Mouse (Mus musculus) hindbrain, embryonic 15.5 days (tissue): ENCODE measurements at regions not wholly inside any gene's neighbourhood (a gene's known extent, or its start where the extent isn't known, plus 50 kb on each side); places are given as distances from the start of the nearest gene placed in this dataset.

ENCODE experiments used
- ATAC-seq: fragments of 200-750 bp; cut with Nextera tagmentation; 2 replicates; pipeline ENCODE4 v1.8.0; 2017; ENCODE audit warnings: low read depth, moderate number of reproducible peaks, moderate TSS enrichment; ENCODE audit not compliant: low FRiP score
- H3K27ac ChIP-seq: fragments of 300-500 bp; sonication (generic); replicated peaks from 2 replicates; pipeline ENCODE4 v1.5.1; 2015; ENCODE audit warnings: mild to moderate bottlenecking, inconsistent platforms
- H3K27me3 ChIP-seq: fragments of 300-500 bp; sonication (generic); 2 replicates; pipeline ENCODE4 v1.6.1; 2015; ENCODE audit warnings: control low read depth, inconsistent platforms
- H3K36me3 ChIP-seq: fragments of 300-500 bp; sonication (generic); 2 replicates; pipeline ENCODE4 v1.6.1; 2015; ENCODE audit warnings: control low read depth, inconsistent platforms
- H3K4me1 ChIP-seq: fragments of 300-500 bp; sonication (generic); replicated peaks from 2 replicates; pipeline ENCODE4 v1.6.1; 2015; ENCODE audit warnings: control low read depth, inconsistent platforms
- H3K4me2 ChIP-seq: fragments of 300-500 bp; sonication (generic); 2 replicates; pipeline ENCODE4 v1.6.1; 2015; ENCODE audit warnings: moderate library complexity, mild to moderate bottlenecking, inconsistent platforms
- H3K4me3 ChIP-seq: fragments of 300-500 bp; sonication (generic); 2 replicates; pipeline ENCODE4 v1.5.1; 2015; ENCODE audit warnings: mild to moderate bottlenecking, inconsistent platforms
- H3K9ac ChIP-seq: fragments of 300-500 bp; sonication (generic); 2 replicates; pipeline ENCODE4 v1.6.1; 2015; ENCODE audit warnings: inconsistent platforms
- H3K9me3 ChIP-seq: fragments of 300-500 bp; sonication (generic); 2 replicates; pipeline ENCODE4 v1.6.1; 2016; ENCODE audit warnings: control low read depth, inconsistent platforms
- WGBS: fragments of 180-500 bp; shearing (Covaris S2); methylation state at CpG from one replicate; pipeline ENCODE4 v1.1.7; 2015; 5-methylcytosine and 5-hydroxymethylcytosine counted together

DNA sequence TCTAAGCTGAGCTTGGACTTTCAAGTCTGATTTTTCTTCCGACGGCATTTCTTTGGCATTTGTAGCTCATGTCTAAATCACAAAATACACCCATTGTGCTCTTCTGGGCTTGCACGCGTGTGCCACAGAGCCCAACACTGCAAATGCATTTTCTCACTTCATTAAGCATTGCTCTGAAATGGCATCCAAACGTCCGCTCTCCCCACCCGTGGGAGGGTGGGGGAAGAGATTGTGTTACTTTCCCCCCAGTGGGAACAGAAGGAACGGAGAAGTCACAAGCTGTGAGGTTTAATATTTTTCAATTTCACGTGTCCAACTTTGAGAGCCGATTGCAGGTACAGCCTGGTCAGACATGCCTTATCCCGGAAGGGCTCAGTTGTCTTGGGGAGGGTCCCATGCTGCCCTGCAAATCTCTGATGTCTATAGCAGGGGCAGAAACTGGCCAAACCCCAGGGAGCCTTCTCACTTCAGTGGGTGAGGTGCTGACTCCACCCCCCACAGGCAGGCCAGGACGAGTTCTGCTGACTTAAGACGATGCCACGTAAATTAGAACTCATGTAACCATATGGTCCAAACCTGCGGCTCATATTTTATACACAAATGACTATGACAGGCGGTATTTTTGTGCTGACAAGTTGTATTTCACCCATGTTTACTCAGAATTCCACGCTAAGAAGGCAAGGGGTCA lies 371.5 kb upstream of the Nfe2l3 start:
- Histone ChIP-seq H3K4me2 (no peak overlapping the region), H3K27ac (no peak overlapping the region), H3K9me3 (no peaks in the 10 kb centered on the region), H3K4me1 (peaks cover 17% of the 10 kb centered on the region), H3K36me3 (no peaks in the 10 kb centered on the region), H3K4me3 (no peak overlapping the region), H3K9ac (no peak overlapping the region), H3K27me3 (no peaks in the 10 kb centered on the region)
- ATAC-seq = 0 out of 2 replicates have a peak, but pooled peaks have one; percentile 17
- 39% methylated on average over 17 of the region's 17 CpGs for WGBS

- Histone ChIP-seq H3K27ac (no peak overlapping the region), H3K9me3 (no peaks in the 10 kb centered on the region), H3K27me3 (no peaks in the 10 kb centered on the region), H3K4me2 (no peak overlapping the region), H3K4me3 (no peak overlapping the region), H3K9ac (no peak overlapping the region), H3K36me3 (no peaks in the 10 kb centered on the region), H3K4me1 (peaks cover 20% of the 10 kb centered on the region)
- 80% methylated on average over 6 of the region's 6 CpGs for WGBS
- no peak for ATAC-seq
These were observed 367.3 kb upstream of the Nfe2l3 start for GRCm38 (mm10) chr6:51065156-51065555.

DNA sequence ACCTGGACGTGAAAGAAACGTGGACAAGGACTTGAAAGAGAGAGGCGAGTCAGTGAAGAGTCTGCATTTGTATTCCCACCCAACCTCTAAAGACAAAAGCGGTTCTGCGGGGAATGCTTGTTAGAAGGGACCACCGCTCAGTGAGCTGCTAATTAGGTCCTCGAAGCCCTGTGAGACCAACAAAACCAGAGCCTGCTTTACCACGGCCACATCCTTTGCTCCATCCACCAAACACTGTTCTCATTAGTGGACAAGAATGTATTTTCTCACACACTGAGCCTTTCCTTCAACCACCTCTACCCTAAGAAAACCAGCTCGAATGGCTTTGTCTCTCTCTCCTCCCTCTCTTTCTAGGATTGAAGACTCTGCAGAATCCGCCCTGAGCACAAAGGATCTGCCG lies 365.1 kb upstream of the Nfe2l3 start:
- WGBS = 73% methylated on average over 11 of the region's 11 CpGs
- ATAC-seq = no peak
- Histone ChIP-seq H3K4me2 (no peak overlapping the region), H3K36me3 (no peaks in the 10 kb centered on the region), H3K9ac (no peak overlapping the region), H3K4me3 (no peak overlapping the region), H3K27me3 (no peaks in the 10 kb centered on the region), H3K9me3 (no peaks in the 10 kb centered on the region), H3K27ac (no peak overlapping the region), H3K4me1 (peaks cover 17% of the 10 kb centered on the region)

GRCm38 (mm10) chr6:51069945-51070344 lies 362.5 kb upstream of the Nfe2l3 start:
- 35% methylated on average over 5 of the region's 5 CpGs for WGBS
- H3K27ac ChIP-seq = peak overlapping the region; percentile 12; the same call in 1 of the 2 replicates
- H3K27me3 ChIP-seq = no peaks in the 10 kb centered on the region
- no peak overlapping the region for H3K9ac ChIP-seq
- no peaks in the 10 kb centered on the region for H3K9me3 ChIP-seq
- no peak for ATAC-seq
- no peaks in the 10 kb centered on the region for H3K36me3 ChIP-seq
- no peak overlapping the region for H3K4me2 ChIP-seq
- H3K4me3 ChIP-seq = no peak overlapping the region
- peaks cover 17% of the 10 kb centered on the region for H3K4me1 ChIP-seq

DNA sequence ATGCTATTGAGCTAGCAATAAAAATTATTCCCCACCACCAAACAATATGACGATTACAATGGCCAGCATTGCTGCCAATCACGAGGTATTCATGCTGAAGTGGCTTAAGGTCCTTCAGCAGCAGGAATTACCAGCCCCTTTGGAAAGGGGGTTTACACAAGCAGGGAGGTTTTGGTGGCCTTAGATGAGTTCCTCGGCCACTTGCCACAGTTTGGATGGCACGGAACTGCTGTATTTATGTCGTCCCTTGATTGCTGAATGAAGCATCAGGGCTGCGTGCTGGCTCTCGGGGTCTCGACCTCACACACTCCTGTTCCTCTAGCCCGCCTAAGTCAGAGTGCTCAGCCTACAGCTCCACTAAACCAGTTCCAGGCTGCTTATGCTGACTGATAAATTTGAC lies 361.2 kb upstream of the Nfe2l3 start:
- no peak for ATAC-seq
- no peak overlapping the region for H3K4me3 ChIP-seq
- no peaks in the 10 kb centered on the region for H3K9me3 ChIP-seq
- H3K4me2 ChIP-seq = no peak overlapping the region
- no peak overlapping the region for H3K27ac ChIP-seq
- H3K27me3 ChIP-seq = no peaks in the 10 kb centered on the region
- WGBS = 45% methylated on average over 9 of the region's 9 CpGs
- H3K9ac ChIP-seq = no peak overlapping the region
- H3K4me1 ChIP-seq = peaks cover 24% of the 10 kb centered on the region
- H3K36me3 ChIP-seq = no peaks in the 10 kb centered on the region

DNA sequence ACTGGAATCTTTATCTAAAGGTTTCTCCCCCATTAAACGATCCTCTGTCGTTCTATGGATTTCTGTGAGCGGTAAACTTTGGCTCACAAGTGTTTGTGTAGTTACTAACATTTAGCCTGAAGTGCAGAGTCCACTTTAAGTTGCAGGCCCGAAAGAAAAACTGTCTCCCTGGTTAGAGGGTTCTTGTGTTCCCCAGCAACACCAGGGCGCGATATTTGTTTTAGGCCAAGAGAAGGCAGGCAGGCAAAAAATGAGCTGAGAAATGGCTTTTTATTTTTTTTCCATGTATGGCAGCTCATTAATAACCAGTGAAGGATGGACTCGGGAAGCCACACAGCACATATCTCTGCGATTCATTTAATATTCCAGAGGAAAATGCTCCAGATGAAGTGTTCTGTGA lies 357.4 kb upstream of the Nfe2l3 start:
- WGBS = 65% methylated on average over 8 of the region's 8 CpGs

GRCm38 (mm10) chr6:51076861-51077768 lies 355.4 kb upstream of the Nfe2l3 start:
- no peaks in the 10 kb centered on the region for H3K9me3 ChIP-seq
- H3K36me3 ChIP-seq = no peaks in the 10 kb centered on the region
- H3K4me1 ChIP-seq = peaks cover 31% of the 10 kb centered on the region
- H3K4me3 ChIP-seq = no peak overlapping the region
- no peak overlapping the region for H3K9ac ChIP-seq
- no peak overlapping the region for H3K4me2 ChIP-seq
- 40% methylated on average over 21 of the region's 21 CpGs for WGBS
- H3K27me3 ChIP-seq = no peaks in the 10 kb centered on the region
- ATAC-seq = peak; percentile 67
- peak overlapping the region; percentile 76 for H3K27ac ChIP-seq

More for the DNA sequence above, 357.4 kb upstream of the Nfe2l3 start:
- H3K36me3 ChIP-seq = no peaks in the 10 kb centered on the region
- no peak for ATAC-seq
- H3K4me1 ChIP-seq = peaks cover 38% of the 10 kb centered on the region
- no peaks in the 10 kb centered on the region for H3K27me3 ChIP-seq
- H3K27ac ChIP-seq = no peak overlapping the region
- no peaks in the 10 kb centered on the region for H3K9me3 ChIP-seq
- H3K4me2 ChIP-seq = no peak overlapping the region
- H3K4me3 ChIP-seq = no peak overlapping the region
- no peak overlapping the region for H3K9ac ChIP-seq

DNA sequence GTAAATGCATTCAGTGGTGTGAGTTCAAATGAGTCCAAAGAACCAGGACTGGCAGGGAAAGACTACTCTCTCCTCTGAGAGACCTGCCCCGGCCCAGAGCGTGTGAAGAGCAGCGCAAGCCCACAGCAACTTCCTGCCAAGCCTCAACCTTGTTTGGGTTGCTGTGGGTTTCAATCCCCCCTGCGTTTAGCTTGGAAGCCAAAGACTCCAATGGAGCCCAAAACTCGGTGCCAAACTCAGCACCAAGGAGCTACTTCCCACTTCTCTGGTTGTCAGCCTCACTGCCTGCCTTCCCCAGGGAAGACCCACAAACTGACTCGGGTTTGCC lies 354.7 kb upstream of the Nfe2l3 start:
- no peaks in the 10 kb centered on the region for H3K36me3 ChIP-seq
- H3K9ac ChIP-seq = no peak overlapping the region
- peak; percentile 48; the same call in 1 of the 2 replicates for ATAC-seq
- H3K4me2 ChIP-seq = 0 out of 2 replicates have a peak overlapping the region, but pooled peaks have one; percentile 19
- no peaks in the 10 kb centered on the region for H3K9me3 ChIP-seq
- no peaks in the 10 kb centered on the region for H3K27me3 ChIP-seq
- WGBS = 55% methylated on average over 6 of the region's 6 CpGs
- peaks cover 31% of the 10 kb centered on the region for H3K4me1 ChIP-seq
- peak overlapping the region; percentile 76 for H3K27ac ChIP-seq
- no peak overlapping the region for H3K4me3 ChIP-seq

DNA sequence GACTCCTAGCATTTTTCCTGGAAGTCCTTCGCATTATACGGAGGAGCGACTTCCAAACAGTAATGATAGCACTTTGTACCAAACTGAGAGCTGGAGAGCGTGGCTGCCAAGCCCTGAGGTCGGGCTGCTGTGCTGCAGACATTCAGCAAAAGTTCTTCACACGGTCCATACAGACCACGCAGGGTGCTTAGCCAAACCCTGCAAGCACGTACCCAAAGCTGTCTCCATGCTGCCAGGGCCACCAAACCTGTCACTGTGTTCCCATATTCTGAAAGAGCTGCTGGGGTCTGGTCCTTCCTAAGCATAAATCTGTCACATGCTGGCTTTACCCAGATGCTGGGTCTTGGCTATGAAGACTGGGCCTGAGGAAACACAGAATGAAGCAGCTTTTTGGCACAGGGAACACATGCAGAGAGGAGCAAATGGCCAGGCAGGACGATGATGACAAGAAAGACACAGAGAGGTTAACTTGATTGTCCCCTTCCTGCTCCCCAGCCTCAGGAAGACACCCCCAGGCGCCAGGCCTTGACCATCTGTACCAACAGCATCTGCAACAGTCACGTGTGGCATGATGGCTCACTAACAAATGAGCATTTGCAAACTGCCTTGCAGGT lies 354.0 kb upstream of the Nfe2l3 start:
- Histone ChIP-seq H3K9me3 (no peaks in the 10 kb centered on the region), H3K4me1 (peaks cover 31% of the 10 kb centered on the region), H3K4me3 (no peak overlapping the region), H3K9ac (no peak overlapping the region), H3K27me3 (no peaks in the 10 kb centered on the region), H3K27ac (peak overlapping the region; percentile 76), H3K36me3 (no peaks in the 10 kb centered on the region), H3K4me2 (0 out of 2 replicates have a peak overlapping the region, but pooled peaks have one; percentile 19)
- 46% methylated on average over 11 of the region's 11 CpGs for WGBS
- peak; percentile 71 for ATAC-seq

DNA sequence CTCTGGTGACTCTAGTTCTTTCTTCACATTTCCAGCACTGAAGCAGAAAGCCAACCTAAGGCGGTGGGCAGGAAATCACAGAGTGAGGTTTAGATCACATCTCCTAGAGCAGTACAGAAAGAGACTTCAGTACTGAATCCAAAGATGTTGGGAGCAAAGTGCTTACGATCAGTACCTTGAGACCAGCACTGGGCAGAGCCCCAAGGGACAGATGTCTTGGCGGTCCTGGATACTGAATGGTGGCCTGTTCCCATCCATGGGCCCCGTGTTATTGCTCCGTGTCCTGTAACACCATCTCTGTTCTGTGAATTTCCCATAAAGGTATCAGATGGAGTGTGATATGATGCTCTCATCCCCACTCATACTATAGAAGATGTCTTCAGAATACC lies 353.5 kb upstream of the Nfe2l3 start:
- Histone ChIP-seq H3K4me2 (no peak overlapping the region), H3K27ac (peak overlapping the region; percentile 76; the same call in 1 of the 2 replicates), H3K4me1 (peaks cover 31% of the 10 kb centered on the region), H3K9me3 (no peaks in the 10 kb centered on the region), H3K27me3 (no peaks in the 10 kb centered on the region), H3K9ac (no peak overlapping the region), H3K4me3 (no peak overlapping the region), H3K36me3 (no peaks in the 10 kb centered on the region)
- ATAC-seq = no peak; the same call in 1 of the 2 replicates
- WGBS = 76% methylated on average over 5 of the region's 5 CpGs

DNA sequence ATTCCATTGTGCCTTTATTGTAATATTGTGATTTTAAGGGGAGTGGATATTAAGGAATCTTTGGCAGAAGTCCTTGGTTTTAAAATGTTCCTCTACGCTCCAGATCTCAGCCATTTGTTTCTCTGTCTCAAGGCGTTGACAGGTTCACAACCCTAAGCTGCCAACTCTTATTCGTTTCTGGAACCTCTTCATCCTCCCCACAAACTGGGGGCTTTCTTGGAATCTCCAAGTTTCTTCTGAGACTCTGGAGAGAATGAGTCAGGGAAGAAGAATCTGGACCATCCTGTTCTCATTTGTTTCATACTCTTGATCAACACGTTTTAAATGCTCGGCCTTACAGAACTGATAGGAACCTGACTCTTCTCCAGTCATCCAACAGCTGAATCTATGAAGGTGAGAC lies 351.4 kb upstream of the Nfe2l3 start:
- Histone ChIP-seq H3K4me1 (peaks cover 25% of the 10 kb centered on the region), H3K36me3 (no peaks in the 10 kb centered on the region), H3K9me3 (no peaks in the 10 kb centered on the region), H3K27ac (no peak overlapping the region), H3K27me3 (no peaks in the 10 kb centered on the region), H3K4me3 (no peak overlapping the region), H3K9ac (no peak overlapping the region), H3K4me2 (no peak overlapping the region)
- no peak for ATAC-seq
- WGBS = 85% methylated on average over 5 of the region's 5 CpGs

DNA sequence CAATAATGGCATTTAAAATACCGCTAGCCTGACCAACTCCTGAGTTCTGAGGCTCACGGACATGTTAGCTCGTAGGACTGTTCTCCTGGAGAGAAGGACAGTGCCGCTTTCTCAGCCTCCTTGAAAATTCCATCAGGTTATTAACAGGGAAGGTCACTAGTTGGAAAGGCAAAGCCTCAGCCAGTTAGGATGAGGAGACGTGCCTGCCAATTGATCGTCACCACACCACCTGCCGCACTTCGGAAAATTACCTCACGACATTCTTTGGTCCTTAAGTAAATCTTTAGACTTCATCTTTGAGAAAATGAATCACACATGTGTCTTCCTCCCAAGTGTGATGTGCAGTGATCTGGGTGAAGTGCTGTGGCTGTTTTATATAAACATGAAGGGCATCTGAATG lies 347.8 kb upstream of the Nfe2l3 start:
- no peaks in the 10 kb centered on the region for H3K9me3 ChIP-seq
- ATAC-seq = no peak
- no peaks in the 10 kb centered on the region for H3K36me3 ChIP-seq
- 87% methylated on average over 9 of the region's 9 CpGs for WGBS
- no peak overlapping the region for H3K27ac ChIP-seq
- H3K9ac ChIP-seq = no peak overlapping the region
- no peak overlapping the region for H3K4me3 ChIP-seq
- no peak overlapping the region for H3K4me2 ChIP-seq
- no peaks in the 10 kb centered on the region for H3K4me1 ChIP-seq
- no peaks in the 10 kb centered on the region for H3K27me3 ChIP-seq
